Mouse (Mus musculus) midbrain, postnatal 0 days (tissue): ENCODE measurements around the gene Gm27029. TPM values are rescaled to one million over a fixed set of nuclear protein-coding genes. Genes with fewer than 3 reads are reported as not detected.
"Not testable (repeated sequence)": the region's sequence is repeated elsewhere in the genome, so short reads cannot be mapped to it uniquely, and the experiment has no call there.

Experiments
- ATAC-seq: fragments of 200-750 bp; cut with Nextera tagmentation; 2 replicates; pipeline ENCODE4 v1.8.0; 2017; ENCODE audit warnings: moderate number of reproducible peaks, mild to moderate bottlenecking, moderate TSS enrichment, moderate library complexity; ENCODE audit not compliant: low FRiP score
- DNase-seq: peaks from one replicate; pipeline ENCODE4 v3.0.0-alpha.2; 2015; ENCODE audit warnings: low spot score
- H3K27ac ChIP-seq: fragments of 300-500 bp; sonication (generic); 2 replicates; pipeline ENCODE4 v1.5.1; 2014; ENCODE audit warnings: low read depth, mild to moderate bottlenecking, low read length, mixed read lengths
- H3K27me3 ChIP-seq: fragments of 300-500 bp; sonication (generic); 2 replicates; pipeline ENCODE4 v1.6.1; 2014; ENCODE audit warnings: low read length, control low read depth, mixed read lengths; ENCODE audit not compliant: insufficient read depth
- H3K36me3 ChIP-seq: fragments of 300-500 bp; sonication (generic); 2 replicates; pipeline ENCODE4 v1.6.1; 2014; ENCODE audit warnings: low read length, control low read depth, mixed read lengths; ENCODE audit not compliant: insufficient read depth
- H3K4me1 ChIP-seq: fragments of 300-500 bp; sonication (generic); 2 replicates; pipeline ENCODE4 v1.6.1; 2014; ENCODE audit warnings: mild to moderate bottlenecking, control low read depth, antibody characterized with exemption, low read length, mixed read lengths; ENCODE audit not compliant: insufficient read depth
- H3K4me2 ChIP-seq: fragments of 300-500 bp; sonication (generic); 2 replicates; pipeline ENCODE4 v1.6.1; 2014; ENCODE audit warnings: low read depth, mild to moderate bottlenecking, low read length, mixed read lengths; ENCODE audit not compliant: poor library complexity, severe bottlenecking
- H3K4me3 ChIP-seq: fragments of 300-500 bp; sonication (generic); 2 replicates; pipeline ENCODE4 v1.5.1; 2014; ENCODE audit warnings: low read depth, mild to moderate bottlenecking, low read length, moderate library complexity
- H3K9ac ChIP-seq: fragments of 300-500 bp; sonication (generic); replicated peaks from 2 replicates; pipeline ENCODE4 v1.6.1; 2014; ENCODE audit warnings: mild to moderate bottlenecking, low read length, moderate library complexity, mixed read lengths; ENCODE audit not compliant: poor library complexity, severe bottlenecking
- H3K9me3 ChIP-seq: fragments of 300-500 bp; sonication (generic); 2 replicates; pipeline ENCODE4 v1.6.1; 2016; ENCODE audit warnings: low read length, control low read depth
- CTCF ChIP-seq: IDR thresholded peaks from 2 replicates; pipeline ENCODE4 v1.5.1; 2016; ENCODE audit warnings: antibody characterized with exemption, mild to moderate bottlenecking
- WGBS: fragments of 180-500 bp; shearing (Covaris S2); extraction: QIAGEN DNeasy Blood & Tissue Kit; methylation state at CpG from one replicate; pipeline ENCODE4 v1.1.7; 2014; 5-methylcytosine and 5-hydroxymethylcytosine counted together
- polyA plus RNA-seq: library from polyadenylated mRNA; unstranded; fragments of >200 nt; fragmentation: Nextera tagmentation; extraction: Ambion mirVana; gene quantifications from 2 replicates; pipeline ENCODE4 v1.2.1, GENCODE M21; 2015
- total RNA-seq: library from RNA; depleted of rRNA; stranded (reverse); fragments of >200 nt; gene quantifications from 2 replicates; pipeline ENCODE4 v1.2.3, GENCODE M21; 2014; rRNA removed

Gm27029 gene
- total RNA-seq (1.8 and 5.7 TPM in 2 replicates), polyA plus RNA-seq (6.3 and 6.8 TPM in 2 replicates)

DNA sequence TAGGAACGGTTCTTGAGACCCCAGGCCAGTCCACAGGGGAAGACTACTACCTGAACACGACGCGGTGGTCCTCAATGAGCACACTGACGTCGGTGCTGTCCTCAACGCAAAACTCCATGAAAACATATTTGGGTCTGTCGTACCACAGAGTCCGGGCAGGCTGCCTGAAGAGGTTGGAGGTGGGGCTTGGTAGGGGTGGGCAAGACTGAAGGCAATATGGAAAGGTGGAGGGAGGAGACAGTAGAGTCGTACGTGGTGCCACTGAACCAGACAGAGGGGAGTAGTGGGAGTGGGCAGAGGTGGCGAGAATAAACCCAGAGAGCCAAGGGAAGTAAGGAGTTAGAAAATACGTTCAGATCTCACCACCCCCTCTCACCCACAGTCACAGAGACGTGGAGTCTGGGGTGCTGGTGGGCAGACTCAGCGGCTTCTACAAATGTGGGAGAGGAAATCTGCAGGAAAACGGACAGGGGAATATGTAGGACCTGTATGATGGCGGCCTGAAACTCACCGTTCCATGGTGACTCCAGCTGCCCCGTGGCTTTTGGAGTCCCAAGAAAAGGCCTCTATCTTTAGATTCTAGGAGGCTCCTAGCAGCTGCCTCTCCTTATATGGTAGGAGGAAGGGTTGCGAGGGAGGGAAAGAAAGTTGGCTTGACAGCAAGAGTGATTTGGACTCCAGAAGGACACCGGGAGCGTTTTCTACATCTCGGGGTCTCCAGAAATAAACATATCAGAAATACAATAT is at the start of gene Gm27029:
TSS of gene Gm27029 (minus strand) at position 692 of the 747 bp plus-strand sequence.
- ATAC-seq, result peak; percentile 25; the same call in 1 of the 2 replicates
- H3K4me3 ChIP-seq, result peak within 1 kb of the TSS; percentile 98
- no peaks in the 10 kb centered on the region for H3K27me3 ChIP-seq
- no peaks in the 10 kb centered on the region for H3K9me3 ChIP-seq
- no peak for DNase-seq
- H3K36me3 ChIP-seq, result no peaks in the 10 kb centered on the region
- peak within 1 kb of the TSS; percentile 81 for H3K4me2 ChIP-seq
- 7% methylated on average over 23 of the region's 23 CpGs for WGBS
- peaks cover 13% of the 10 kb centered on the region for H3K4me1 ChIP-seq
- TF ChIP-seq CTCF, result no peak
- peak within 1 kb of the TSS; percentile 86 for H3K27ac ChIP-seq
- H3K9ac ChIP-seq, result peak within 1 kb of the TSS; percentile 84

DNA sequence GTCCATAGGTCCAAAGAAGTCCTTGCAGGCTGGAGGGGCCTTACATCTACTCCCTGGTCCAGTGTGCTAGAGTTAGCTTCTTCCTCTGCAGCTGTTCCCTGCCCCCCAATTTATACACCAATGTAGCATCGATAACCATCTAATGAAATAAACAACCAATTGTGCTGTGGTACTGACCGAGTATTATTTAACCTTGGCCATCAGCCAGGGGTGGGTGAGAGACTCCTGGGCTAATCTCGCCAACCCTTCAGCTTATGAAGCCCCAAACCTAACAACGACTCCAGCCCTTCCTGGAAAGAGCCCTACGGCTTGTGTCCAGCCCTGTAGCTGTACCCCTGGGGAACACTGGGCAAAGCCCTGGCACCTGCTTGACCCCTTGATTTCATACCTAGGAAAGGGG is 49.7 kb upstream of the Gm27029 start:
- no peak overlapping the region for H3K27ac ChIP-seq

DNA sequence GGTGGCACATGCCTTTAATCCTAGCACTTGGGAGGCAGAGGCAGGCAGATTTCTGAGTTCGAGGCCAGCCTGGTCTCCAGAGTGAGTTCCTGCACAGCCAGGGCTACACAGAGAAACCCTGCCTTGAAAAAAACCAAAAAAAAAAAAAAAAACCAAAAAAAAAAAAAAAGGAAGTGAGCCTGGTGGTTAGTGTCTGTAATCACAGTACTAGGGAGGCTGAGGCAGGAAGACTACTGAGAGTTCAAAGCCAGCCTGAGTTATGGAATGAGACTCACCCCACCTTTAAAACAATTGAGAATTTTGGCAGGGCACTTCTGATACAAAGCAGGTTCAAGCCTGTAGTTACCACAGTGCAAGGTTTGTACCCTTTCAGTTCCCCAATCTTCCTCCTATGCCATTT is 49.1 kb upstream of the Gm27029 start:
- not testable (repeated sequence) for H3K9me3 ChIP-seq, DNase-seq, H3K27me3 ChIP-seq, H3K4me3 ChIP-seq, H3K36me3 ChIP-seq, ATAC-seq, H3K4me1 ChIP-seq, H3K9ac ChIP-seq, H3K4me2 ChIP-seq, H3K27ac ChIP-seq
- 82% methylated on average over 1 of the region's 1 CpGs for WGBS

More for the DNA sequence above, 49.7 kb upstream of the Gm27029 start:
- ATAC-seq, result no peak
- Histone ChIP-seq H3K4me1 (0 out of 2 replicates have a peak, but pooled peaks cover 2% of the 10 kb centered on the region), H3K4me3 (no peak overlapping the region), H3K9ac (no peak overlapping the region), H3K4me2 (no peak overlapping the region), H3K9me3 (no peaks in the 10 kb centered on the region), H3K27me3 (no peaks in the 10 kb centered on the region), H3K36me3 (peaks cover 7% of the 10 kb centered on the region; the same call in 1 of the 2 replicates)
- WGBS, result 65% methylated on average over 5 of the region's 5 CpGs
- DNase-seq, result no peak
- TF ChIP-seq CTCF, result no peak

DNA sequence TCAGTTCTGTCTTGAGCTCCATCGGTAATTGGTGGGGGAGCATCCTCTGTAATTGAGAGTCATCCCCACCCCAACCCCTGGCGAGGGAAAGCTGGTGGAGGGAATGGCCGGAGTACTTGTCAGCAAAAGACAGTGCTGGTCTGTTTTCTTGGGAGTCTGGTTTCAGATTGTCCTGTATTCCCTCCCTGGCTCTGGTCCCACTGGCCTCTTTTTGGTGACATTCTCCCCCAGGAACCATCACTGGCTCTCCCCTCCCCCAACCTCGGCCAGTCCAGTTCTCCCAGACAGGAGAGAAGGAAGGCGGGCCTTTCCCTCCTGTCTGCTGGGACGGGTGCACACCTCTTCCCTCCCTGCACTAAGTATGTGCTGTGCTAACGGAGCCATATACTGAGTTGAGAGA is 47.7 kb upstream of the Gm27029 start:
- H3K4me3 ChIP-seq, result no peak overlapping the region
- H3K9ac ChIP-seq, result no peak overlapping the region
- no peak overlapping the region for H3K27ac ChIP-seq
- peaks cover 7% of the 10 kb centered on the region; the same call in 1 of the 2 replicates for H3K36me3 ChIP-seq
- no peak overlapping the region for H3K4me2 ChIP-seq
- 67% methylated on average over 7 of the region's 7 CpGs for WGBS
- H3K4me1 ChIP-seq, result no peaks in the 10 kb centered on the region
- ATAC-seq (no peak), DNase-seq (peak; percentile 47)
- TF ChIP-seq CTCF, result no peak
- H3K27me3 ChIP-seq, result no peaks in the 10 kb centered on the region
- H3K9me3 ChIP-seq, result no peaks in the 10 kb centered on the region

DNA sequence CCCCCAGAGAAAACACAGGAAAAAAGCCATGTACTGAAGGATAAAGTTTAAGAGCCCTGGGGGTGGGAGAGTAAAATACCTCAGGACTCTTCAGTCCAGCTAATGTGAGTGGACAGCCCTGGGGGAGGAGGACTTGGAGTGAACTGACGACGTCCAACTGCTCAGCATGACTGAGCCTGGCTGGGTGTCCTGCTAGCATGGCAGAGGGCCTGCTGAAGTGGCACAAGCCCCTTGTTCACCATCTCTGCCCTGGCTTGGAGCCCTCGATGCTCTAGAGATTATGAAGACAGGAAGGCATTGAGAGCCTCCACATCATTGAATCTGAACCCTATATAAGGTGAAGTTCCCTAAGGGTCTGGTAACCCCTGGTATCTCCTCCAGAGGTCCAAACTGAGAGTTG is 47.3 kb upstream of the Gm27029 start:
- no peak for ATAC-seq

DNA sequence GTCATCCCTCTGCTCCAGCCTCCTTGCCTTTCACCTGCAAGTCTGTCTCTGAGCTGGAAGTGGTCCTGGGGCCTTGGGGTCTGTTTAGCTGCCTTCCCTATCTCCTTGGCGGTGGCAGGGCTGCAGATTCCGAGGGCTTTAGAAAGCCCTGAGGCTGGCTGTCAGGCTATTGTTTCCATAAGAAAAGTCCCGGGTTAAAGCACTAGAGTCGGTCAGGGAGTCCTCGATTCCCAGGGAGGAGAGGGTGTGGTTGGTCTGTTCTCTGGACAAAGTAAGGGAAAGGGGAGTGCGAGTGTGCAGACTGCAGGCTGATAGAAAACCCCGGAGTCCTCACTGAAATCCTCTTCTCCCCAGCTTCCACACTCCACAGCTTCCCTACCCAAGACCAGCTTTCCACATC is 45.6 kb upstream of the Gm27029 start:
- H3K4me2 ChIP-seq, result no peak overlapping the region
- peaks cover 3% of the 10 kb centered on the region; the same call in 1 of the 2 replicates for H3K4me1 ChIP-seq
- ATAC-seq (no peak), DNase-seq (no peak)
- H3K27me3 ChIP-seq, result no peaks in the 10 kb centered on the region
- H3K9me3 ChIP-seq, result no peaks in the 10 kb centered on the region
- peaks cover 7% of the 10 kb centered on the region; the same call in 1 of the 2 replicates for H3K36me3 ChIP-seq
- no peak overlapping the region for H3K4me3 ChIP-seq
- H3K9ac ChIP-seq, result no peak overlapping the region
- TF ChIP-seq CTCF, result no peak
- H3K27ac ChIP-seq, result no peak overlapping the region
- WGBS, result 31% methylated on average over 7 of the region's 7 CpGs

More for the DNA sequence above, 47.3 kb upstream of the Gm27029 start:
- H3K27ac ChIP-seq, result no peak overlapping the region
- WGBS, result 41% methylated on average over 3 of the region's 3 CpGs
- H3K27me3 ChIP-seq, result no peaks in the 10 kb centered on the region
- TF ChIP-seq CTCF, result no peak
- no peak overlapping the region for H3K4me3 ChIP-seq
- no peaks in the 10 kb centered on the region for H3K9me3 ChIP-seq
- no peak overlapping the region for H3K4me2 ChIP-seq
- H3K9ac ChIP-seq, result no peak overlapping the region
- H3K4me1 ChIP-seq, result no peaks in the 10 kb centered on the region
- peak; percentile 42 for DNase-seq
- peaks cover 7% of the 10 kb centered on the region; the same call in 1 of the 2 replicates for H3K36me3 ChIP-seq
